Mouse (Mus musculus) heart, embryonic 10.5 days (tissue): Measurements from ENCODE around the gene Npl. TPM values are rescaled to one million over a fixed set of nuclear protein-coding genes. Genes with fewer than 3 reads are reported as not detected.
"Not testable (repeated sequence)": the region's sequence is repeated elsewhere in the genome, so short reads cannot be mapped to it uniquely, and the experiment has no call there.

Source experiments
- DNase-seq: peaks from one replicate; pipeline ENCODE4 v3.0.0-alpha.2; 2017; ENCODE audit warnings: low spot score
- H3K27ac ChIP-seq: fragments of 300-500 bp; sonication (generic); 2 replicates; pipeline ENCODE4 v1.5.1; 2016; ENCODE audit warnings: mild to moderate bottlenecking
- H3K27me3 ChIP-seq: fragments of 300-500 bp; sonication (generic); 2 replicates; pipeline ENCODE4 v1.6.1; 2016; ENCODE audit warnings: mild to moderate bottlenecking; ENCODE audit not compliant: poor library complexity, insufficient read depth, severe bottlenecking
- H3K36me3 ChIP-seq: fragments of 300-500 bp; sonication (generic); 2 replicates; pipeline ENCODE4 v1.6.1; 2016; ENCODE audit warnings: mild to moderate bottlenecking, moderate library complexity
- H3K4me1 ChIP-seq: fragments of 300-500 bp; sonication (generic); 2 replicates; pipeline ENCODE4 v1.6.1; 2016; ENCODE audit warnings: mild to moderate bottlenecking
- H3K4me3 ChIP-seq: fragments of 300-500 bp; sonication (generic); 2 replicates; pipeline ENCODE4 v1.5.1; 2016; ENCODE audit warnings: mild to moderate bottlenecking, moderate library complexity
- H3K9me3 ChIP-seq: fragments of 300-500 bp; sonication (generic); 2 replicates; pipeline ENCODE4 v1.6.1; 2016; ENCODE audit warnings: mild to moderate bottlenecking, moderate library complexity
- WGBS: fragments of 180-500 bp; shearing (Covaris S2); methylation state at CpG from one replicate; pipeline ENCODE4 v1.1.7; 2016; 5-methylcytosine and 5-hydroxymethylcytosine counted together
- polyA plus RNA-seq: library from polyadenylated mRNA; unstranded; fragments of >200 nt; fragmentation: Nextera tagmentation; extraction: Ambion mirVana; gene quantifications from 2 replicates; pipeline ENCODE4 v1.2.1, GENCODE M21; 2016

Gene Npl
- polyA plus RNA-seq, 1 experiment from 2014 or later: 8.0 TPM

- WGBS: 31% methylated on average over 6 of the region's 6 CpGs
- H3K27ac ChIP-seq: no peak overlapping the region
- no peak overlapping the region for H3K4me3 ChIP-seq
- no peak for DNase-seq
- H3K27me3 ChIP-seq: no peaks in the 10 kb centered on the region
- 0 out of 2 replicates have a peak, but pooled peaks cover 4% of the 10 kb centered on the region for H3K4me1 ChIP-seq
- no peaks in the 10 kb centered on the region for H3K9me3 ChIP-seq
- no peaks in the 10 kb centered on the region for H3K36me3 ChIP-seq
These were observed 55.9 kb downstream of the Npl start for GRCm38 (mm10) chr1:153493931-153494330.

GRCm38 (mm10) chr1:153493338-153493737 is 56.5 kb downstream of the Npl start:
- Histone ChIP-seq H3K27ac (no peak overlapping the region), H3K36me3 (no peaks in the 10 kb centered on the region), H3K27me3 (no peaks in the 10 kb centered on the region), H3K9me3 (no peaks in the 10 kb centered on the region), H3K4me1 (0 out of 2 replicates have a peak, but pooled peaks cover 4% of the 10 kb centered on the region), H3K4me3 (no peak overlapping the region)
- WGBS: 21% methylated on average over 4 of the region's 4 CpGs
- no peak for DNase-seq

GRCm38 (mm10) chr1:153491822-153492221 is 58.0 kb downstream of the Npl start:
- 90% methylated on average over 1 of the region's 1 CpGs for WGBS
- Histone ChIP-seq H3K27me3 (no peaks in the 10 kb centered on the region), H3K36me3 (no peaks in the 10 kb centered on the region), H3K4me1 (0 out of 2 replicates have a peak, but pooled peaks cover 4% of the 10 kb centered on the region), H3K9me3 (no peaks in the 10 kb centered on the region), H3K27ac (no peak overlapping the region), H3K4me3 (no peak overlapping the region)
- DNase-seq: no peak

- Histone ChIP-seq H3K36me3 (no peaks in the 10 kb centered on the region), H3K9me3 (no peaks in the 10 kb centered on the region), H3K4me1 (0 out of 2 replicates have a peak, but pooled peaks cover 4% of the 10 kb centered on the region), H3K27me3 (no peaks in the 10 kb centered on the region), H3K4me3 (no peak overlapping the region), H3K27ac (no peak overlapping the region)
- no peak for DNase-seq
- WGBS: 88% methylated on average over 2 of the region's 2 CpGs
These were observed 58.5 kb downstream of the Npl start for GRCm38 (mm10) chr1:153491345-153491744.

- 80% methylated on average over 4 of the region's 4 CpGs for WGBS
- no peaks in the 10 kb centered on the region for H3K27me3 ChIP-seq
These were observed 59.9 kb downstream of the Npl start for GRCm38 (mm10) chr1:153489963-153490362.

GRCm38 (mm10) chr1:153489540-153489939 is 60.3 kb downstream of the Npl start:
- WGBS: 51% methylated on average over 2 of the region's 2 CpGs

More at GRCm38 (mm10) chr1:153489963-153490362, 59.9 kb downstream of the Npl start:
- Histone ChIP-seq H3K4me3 (no peak overlapping the region), H3K36me3 (no peaks in the 10 kb centered on the region), H3K4me1 (peaks cover 10% of the 10 kb centered on the region; the same call in 1 of the 2 replicates), H3K27ac (no peak overlapping the region), H3K9me3 (no peaks in the 10 kb centered on the region)
- DNase-seq: no peak

GRCm38 (mm10) chr1:153489132-153489531 is 60.7 kb downstream of the Npl start:
- Histone ChIP-seq H3K4me3 (no peak overlapping the region), H3K27me3 (no peaks in the 10 kb centered on the region), H3K9me3 (no peaks in the 10 kb centered on the region), H3K27ac (no peak overlapping the region), H3K4me1 (peaks cover 12% of the 10 kb centered on the region; the same call in 1 of the 2 replicates), H3K36me3 (no peaks in the 10 kb centered on the region)
- no peak for DNase-seq
- 47% methylated on average over 7 of the region's 7 CpGs for WGBS

More at GRCm38 (mm10) chr1:153489540-153489939, 60.3 kb downstream of the Npl start:
- Histone ChIP-seq H3K27me3 (no peaks in the 10 kb centered on the region), H3K36me3 (no peaks in the 10 kb centered on the region), H3K27ac (no peak overlapping the region), H3K4me1 (peaks cover 12% of the 10 kb centered on the region; the same call in 1 of the 2 replicates), H3K9me3 (no peaks in the 10 kb centered on the region), H3K4me3 (no peak overlapping the region)
- no peak for DNase-seq

GRCm38 (mm10) chr1:153487500-153487879 is 62.4 kb downstream of the Npl start, which contains the start of gene Dhx9:
Gene Dhx9, minus strand, starts transcription at chr1:153487660.
- peak within 1 kb of the TSS; percentile 100 for H3K4me3 ChIP-seq
- peak; percentile 97 for DNase-seq
- H3K36me3 ChIP-seq: peaks cover 8% of the 10 kb centered on the region
- H3K4me1 ChIP-seq: peaks cover 8% of the 10 kb centered on the region; the same call in 1 of the 2 replicates
- no peaks in the 10 kb centered on the region for H3K27me3 ChIP-seq
- under 1% methylated on average over 35 of the region's 35 CpGs for WGBS
- H3K9me3 ChIP-seq: no peaks in the 10 kb centered on the region
- peak within 1 kb of the TSS; percentile 97 for H3K27ac ChIP-seq

- Histone ChIP-seq H3K27me3 (no peaks in the 10 kb centered on the region), H3K36me3 (peaks cover 14% of the 10 kb centered on the region), H3K27ac (peak overlapping the region; percentile 97), H3K9me3 (no peaks in the 10 kb centered on the region), H3K4me1 (peaks cover 8% of the 10 kb centered on the region; the same call in 1 of the 2 replicates), H3K4me3 (peak overlapping the region; percentile 100)
- peak; percentile 89 for DNase-seq
- under 1% methylated on average over 63 of the region's 64 CpGs for WGBS
These were observed 62.9 kb downstream of the Npl start for GRCm38 (mm10) chr1:153486767-153487499.

- DNase-seq, H3K27me3 ChIP-seq, H3K9me3 ChIP-seq, H3K27ac ChIP-seq, H3K4me1 ChIP-seq: not testable (repeated sequence)
- peak overlapping the region; percentile 100 for H3K4me3 ChIP-seq
- 11% methylated on average over 6 of the region's 6 CpGs for WGBS
- H3K36me3 ChIP-seq: peaks cover 22% of the 10 kb centered on the region
These were observed 63.7 kb downstream of the Npl start for GRCm38 (mm10) chr1:153486120-153486519.

- Histone ChIP-seq H3K27ac (no peak overlapping the region), H3K27me3 (no peaks in the 10 kb centered on the region), H3K36me3 (peaks cover 30% of the 10 kb centered on the region), H3K4me1 (peaks cover 8% of the 10 kb centered on the region; the same call in 1 of the 2 replicates), H3K9me3 (no peaks in the 10 kb centered on the region), H3K4me3 (peak overlapping the region; percentile 100)
- 70% methylated on average over 2 of the region's 2 CpGs for WGBS
- DNase-seq: no peak
These were observed 64.5 kb downstream of the Npl start for GRCm38 (mm10) chr1:153485201-153485796.

GRCm38 (mm10) chr1:153481025-153481412 is 68.8 kb downstream of the Npl start:
- Histone ChIP-seq H3K4me1 (peaks cover 8% of the 10 kb centered on the region; the same call in 1 of the 2 replicates), H3K27me3 (no peaks in the 10 kb centered on the region), H3K9me3 (no peaks in the 10 kb centered on the region), H3K4me3 (no peak overlapping the region), H3K36me3 (peaks cover 69% of the 10 kb centered on the region), H3K27ac (no peak overlapping the region)
- DNase-seq: no peak
- 41% methylated on average over 1 of the region's 1 CpGs for WGBS

- H3K4me3 ChIP-seq: no peak overlapping the region
- DNase-seq: no peak
- no peaks in the 10 kb centered on the region for H3K9me3 ChIP-seq
- no peaks in the 10 kb centered on the region for H3K27me3 ChIP-seq
- H3K27ac ChIP-seq: no peak overlapping the region
- 64% methylated on average over 1 of the region's 1 CpGs for WGBS
- H3K36me3 ChIP-seq: peaks cover 74% of the 10 kb centered on the region
- H3K4me1 ChIP-seq: peaks cover 7% of the 10 kb centered on the region; the same call in 1 of the 2 replicates
These were observed 69.3 kb downstream of the Npl start for GRCm38 (mm10) chr1:153480386-153481024.
